Comparison of ENCODE assay signal across 8 mouse cellular contexts in the genomic region with DNA sequence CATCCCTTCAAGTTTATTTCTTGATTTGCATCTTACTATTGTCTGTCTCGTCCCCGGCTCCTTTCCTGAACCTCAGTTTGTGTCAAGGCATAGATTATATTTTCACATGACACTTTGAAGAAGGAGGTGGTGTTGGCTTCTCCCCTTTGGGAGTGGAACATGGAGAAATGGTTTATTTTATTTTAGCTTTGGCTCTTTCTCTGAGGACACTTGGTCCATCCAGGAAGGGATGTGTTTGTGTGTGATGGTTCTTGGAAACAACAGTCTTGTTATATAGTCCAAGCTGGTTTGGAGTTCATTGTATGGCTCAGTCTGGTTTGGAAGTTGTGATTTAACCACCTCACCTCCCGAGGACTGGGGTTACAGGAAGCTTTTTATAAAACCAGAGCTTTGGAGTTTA. TPM values are rescaled to one million over a fixed set of nuclear protein-coding genes. Genes with fewer than 3 reads are reported as not detected.
A peak's percentile ranks its signal among the peaks of the same experiment; 100 is the strongest.
DNase-seq lines count a peak whose midpoint lies in the region; ATAC-seq and TF ChIP-seq lines count a peak whose summit lies in the region.

No protein-coding gene starts in this region.

- peak overlapping the region; percentile 91 for H3K9ac ChIP-seq in heart, embryonic 13.5 days
- peak overlapping the region; percentile 86 for H3K9ac ChIP-seq in MEL (ENCODE audit: control insufficient read depth, low read depth, low read length, poor library complexity, severe bottlenecking)
- no peak overlapping the region for H3K9ac ChIP-seq in hindbrain, embryonic 11.5 days (ENCODE audit: low read depth, low read length)

- no peak for DNase-seq in heart, postnatal 25 days (ENCODE audit: low spot score)
- no peak for DNase-seq in MEL (ENCODE audit: low read depth, low spot score)
- DNase-seq in hindbrain, embryonic 11.5 days (ENCODE audit: low spot score): no peak
- DNase-seq in midbrain, embryonic 10.5 days (ENCODE audit: low spot score): no peak
- no peak for DNase-seq in right cerebral cortex, postnatal 10 days (ENCODE audit: low spot score in 2 of 2)
- DNase-seq in yolk sac, embryonic 10.5 days (ENCODE audit: low spot score): no peak
- no peak for DNase-seq in adrenal gland, postnatal 25 days

- H3K27ac ChIP-seq in heart, embryonic 13.5 days (replicated peaks): no peak overlapping the region
- no peak overlapping the region for H3K27ac ChIP-seq in MEL (ENCODE audit: control insufficient read depth, low read depth, low read length)
- H3K27ac ChIP-seq in hindbrain, embryonic 11.5 days (ENCODE audit: low read depth, low read length): no peak overlapping the region
- peak overlapping the region; percentile 90 for H3K27ac ChIP-seq in midbrain, embryonic 10.5 days (replicated peaks)

- peak overlapping the region; percentile 84 for H3K4me3 ChIP-seq in heart, embryonic 13.5 days
- peak overlapping the region; percentile 77 to 82 for H3K4me3 ChIP-seq in MEL (ENCODE audit: control insufficient read depth in 1 of 2, insufficient read depth in 1 of 2, low read depth in 2 of 2, low read length in 2 of 2)
- H3K4me3 ChIP-seq in hindbrain, embryonic 11.5 days (ENCODE audit: low read depth, low read length): peak overlapping the region; percentile 76
- peak overlapping the region; percentile 81 for H3K4me3 ChIP-seq in midbrain, embryonic 10.5 days

- peak overlapping the region; percentile 86 for H3K4me2 ChIP-seq in heart, embryonic 13.5 days
- H3K4me2 ChIP-seq in hindbrain, embryonic 11.5 days (replicated peaks; ENCODE audit: low read depth, low read length): peak overlapping the region; percentile 80

- 31% methylated on average over 3 of the region's 3 CpGs for WGBS in heart, embryonic 13.5 days
- WGBS in hindbrain, embryonic 11.5 days: 47% methylated on average over 3 of the region's 3 CpGs
- 43% methylated on average over 3 of the region's 3 CpGs for WGBS in midbrain, embryonic 10.5 days

- no peaks in the 10 kb centered on the region for H3K27me3 ChIP-seq in heart, embryonic 13.5 days (replicated peaks)
- H3K27me3 ChIP-seq in MEL (ENCODE audit: control insufficient read depth in 1 of 2, insufficient read depth in 2 of 2, low read length in 2 of 2): no peaks in the 10 kb centered on the region
- H3K27me3 ChIP-seq in hindbrain, embryonic 11.5 days (ENCODE audit: control insufficient read depth, insufficient read depth, low read length): no peaks in the 10 kb centered on the region
- H3K27me3 ChIP-seq in midbrain, embryonic 10.5 days (ENCODE audit: low read depth, poor library complexity, severe bottlenecking): peaks cover 24% of the 10 kb centered on the region

- TF ChIP-seq CTCF in MEL (IDR thresholded peaks at IDR 0.05 in 2 of 3, conservative IDR thresholded peaks at IDR 0.05 in 1 of 3; ENCODE audit: control insufficient read depth in 1 of 3, insufficient read depth in 1 of 3, low read depth in 2 of 3, low read length in 3 of 3, poor library complexity in 1 of 3, severe bottlenecking in 1 of 3): no peak

- intact Hi-C loops in heart, postnatal 25 days (cut with DNase I): loop anchor here (10.0 kb wide), 1 partner anchor 185 kb away; no protein-coding TSS in a partner anchor

- no peak for TF ChIP-seq RAD21 in MEL (IDR thresholded peaks at IDR 0.05; ENCODE audit: low read depth, low read length)

- TF ChIP-seq EP300 in MEL (IDR thresholded peaks at IDR 0.05; ENCODE audit: low read depth in 1 of 2, low read length in 2 of 2): no peak

- peaks cover 30% of the 10 kb centered on the region for H3K4me1 ChIP-seq in heart, embryonic 13.5 days
- peaks cover 3 to 7% of the 10 kb centered on the region in 2 experiments; a peak in 3 of 4 replicates for H3K4me1 ChIP-seq in MEL (ENCODE audit: control insufficient read depth in 1 of 2, insufficient read depth in 2 of 2, low read length in 2 of 2)
- no peaks in the 10 kb centered on the region for H3K4me1 ChIP-seq in hindbrain, embryonic 11.5 days (replicated peaks; ENCODE audit: control insufficient read depth, insufficient read depth, low read length)
- peaks cover 16% of the 10 kb centered on the region; the same call in 1 of the 2 replicates for H3K4me1 ChIP-seq in midbrain, embryonic 10.5 days

- no peak for ATAC-seq in heart, embryonic 13.5 days (ENCODE audit: extremely low read depth, insufficient number of reproducible peaks, low FRiP score, low TSS enrichment)
- ATAC-seq in hindbrain, embryonic 11.5 days (ENCODE audit: low FRiP score): no peak

- no peaks in the 10 kb centered on the region for H3K36me3 ChIP-seq in heart, embryonic 13.5 days
- H3K36me3 ChIP-seq in MEL (ENCODE audit: control insufficient read depth in 1 of 2, insufficient read depth in 2 of 2, low read length in 2 of 2): peaks cover 0 to 10% of the 10 kb centered on the region in 2 experiments; a peak in 2 of 4 replicates
- no peaks in the 10 kb centered on the region for H3K36me3 ChIP-seq in hindbrain, embryonic 11.5 days (ENCODE audit: control insufficient read depth, insufficient read depth, low read length)
- H3K36me3 ChIP-seq in midbrain, embryonic 10.5 days: no peaks in the 10 kb centered on the region

- TF ChIP-seq POLR2A in MEL (IDR thresholded peaks at IDR 0.05; ENCODE audit: control insufficient read depth in 1 of 2, insufficient read depth in 1 of 2, low read depth in 1 of 2, low read length in 2 of 2, poor library complexity in 1 of 2): no peak

- H3K79me2 ChIP-seq in MEL (ENCODE audit: control insufficient read depth, insufficient read depth, low read length, poor library complexity): no peaks in the 10 kb centered on the region; the same call in 1 of the 2 replicates

- no peaks in the 10 kb centered on the region for H3K9me3 ChIP-seq in heart, embryonic 13.5 days
- H3K9me3 ChIP-seq in MEL (replicated peaks; ENCODE audit: insufficient read depth, low read length): no peaks in the 10 kb centered on the region
- no peaks in the 10 kb centered on the region for H3K9me3 ChIP-seq in hindbrain, embryonic 11.5 days (ENCODE audit: control insufficient read depth, low read length)
- H3K9me3 ChIP-seq in midbrain, embryonic 10.5 days (replicated peaks): 0 out of 2 replicates have a peak, but pooled peaks cover 3% of the 10 kb centered on the region

TF ChIP-seq in MEL, 35 proteins besides CTCF, POLR2A, EP300 and RAD21:
- no peak for TF ChIP-seq ZMIZ1 (IDR thresholded peaks at IDR 0.05; ENCODE audit: low read depth, low read length)
- no peak for TF ChIP-seq ZKSCAN1 (IDR thresholded peaks at IDR 0.05; ENCODE audit: low read depth, low read length)
- no peak for TF ChIP-seq USF1 (IDR thresholded peaks at IDR 0.05; ENCODE audit: low read depth, low read length)
- no peak for TF ChIP-seq SMC3 (IDR thresholded peaks at IDR 0.05; ENCODE audit: low read depth, low read length)

RNA-seq across cellular contexts. Expression of a gene that starts 0.9 kb away (rescaled TPM):
- polyA plus RNA-seq in heart, embryonic 13.5 days (2015; fragmentation: Nextera tagmentation; extraction: Ambion mirVana): 9.7 and 10.2 TPM in 2 replicates
- 10 to 100 TPM; 14.8 to 16.3 TPM for total RNA-seq in heart, postnatal 25 days (2021)
- 5.4 and 6.5 TPM in 2 replicates for total RNA-seq in MEL (2012; rRNA removed)
- 1 to 10 TPM in 1 of 2 experiments, not detected in 1; 9.6 TPM for polyA plus RNA-seq in MEL (2012; ENCODE audit: insufficient read depth in 1 of 2, insufficient read length in 2 of 2, low read depth in 1 of 2, low replicate concordance in 2 of 2, missing spikeins in 1 of 2)
- 17.5 and 17.9 TPM in 2 replicates for polyA plus RNA-seq in hindbrain, embryonic 11.5 days (2014; fragmentation: Nextera tagmentation; extraction: Ambion mirVana)
- polyA plus RNA-seq in midbrain, embryonic 10.5 days (2016; fragmentation: Nextera tagmentation; extraction: Ambion mirVana): 9.9 and 14.2 TPM in 2 replicates
- 12.4 and 13.2 TPM in 2 replicates for total RNA-seq in adrenal gland, postnatal 25 days (2021)

RNA-seq across cellular contexts. Expression of a gene that starts 13.7 kb away (rescaled TPM):
- polyA plus RNA-seq in heart, embryonic 13.5 days (2015; fragmentation: Nextera tagmentation; extraction: Ambion mirVana): 14.8 and 15.5 TPM in 2 replicates
- total RNA-seq in heart, postnatal 25 days (2021): 10 to 100 TPM; 27.7 to 32.8 TPM
- 0.95 and 1.3 TPM in 2 replicates for total RNA-seq in MEL (2012; rRNA removed)
- polyA plus RNA-seq in MEL (2012; ENCODE audit: insufficient read depth in 1 of 2, insufficient read length in 2 of 2, low read depth in 1 of 2, low replicate concordance in 2 of 2, missing spikeins in 1 of 2): 1 to 10 TPM in 1 of 2 experiments, not detected in 1; 3.8 TPM
- 19.7 and 20.8 TPM in 2 replicates for polyA plus RNA-seq in hindbrain, embryonic 11.5 days (2014; fragmentation: Nextera tagmentation; extraction: Ambion mirVana)
- 27.4 and 40.4 TPM in 2 replicates for polyA plus RNA-seq in midbrain, embryonic 10.5 days (2016; fragmentation: Nextera tagmentation; extraction: Ambion mirVana)
- total RNA-seq in adrenal gland, postnatal 25 days (2021): 58.7 and 63.6 TPM in 2 replicates

RNA-seq across cellular contexts. Expression of a gene that starts 28.2 kb away (rescaled TPM):
- polyA plus RNA-seq in heart, embryonic 13.5 days (2015; fragmentation: Nextera tagmentation; extraction: Ambion mirVana): 211 and 238 TPM in 2 replicates
- 100 to 1,000 TPM; 104 to 108 TPM for total RNA-seq in heart, postnatal 25 days (2021)
- 384 and 391 TPM in 2 replicates for total RNA-seq in MEL (2012; rRNA removed)
- 100 to 1,000 TPM in 1 of 2 experiments, not detected in 1; 480 TPM for polyA plus RNA-seq in MEL (2012; ENCODE audit: insufficient read depth in 1 of 2, insufficient read length in 2 of 2, low read depth in 1 of 2, low replicate concordance in 2 of 2, missing spikeins in 1 of 2)
- polyA plus RNA-seq in hindbrain, embryonic 11.5 days (2014; fragmentation: Nextera tagmentation; extraction: Ambion mirVana): 345 and 353 TPM in 2 replicates
- polyA plus RNA-seq in midbrain, embryonic 10.5 days (2016; fragmentation: Nextera tagmentation; extraction: Ambion mirVana): 419 and 471 TPM in 2 replicates
- total RNA-seq in adrenal gland, postnatal 25 days (2021): 227 and 270 TPM in 2 replicates

RNA-seq across cellular contexts. Expression of a gene that starts 34.1 kb away (rescaled TPM):
- 12.7 and 13.8 TPM in 2 replicates for polyA plus RNA-seq in heart, embryonic 13.5 days (2015; fragmentation: Nextera tagmentation; extraction: Ambion mirVana)
- total RNA-seq in heart, postnatal 25 days (2021): 10 to 100 TPM; 21.8 to 25.1 TPM
- 22.3 TPM in 2 replicates for total RNA-seq in MEL (2012; rRNA removed)
- polyA plus RNA-seq in MEL (2012; ENCODE audit: insufficient read depth in 1 of 2, insufficient read length in 2 of 2, low read depth in 1 of 2, low replicate concordance in 2 of 2, missing spikeins in 1 of 2): 10 to 100 TPM in 1 of 2 experiments, not detected in 1; 36.1 TPM
- polyA plus RNA-seq in hindbrain, embryonic 11.5 days (2014; fragmentation: Nextera tagmentation; extraction: Ambion mirVana): 15.6 and 16.0 TPM in 2 replicates
- polyA plus RNA-seq in midbrain, embryonic 10.5 days (2016; fragmentation: Nextera tagmentation; extraction: Ambion mirVana): 21.8 and 27.5 TPM in 2 replicates
- total RNA-seq in adrenal gland, postnatal 25 days (2021): 26.1 and 27.5 TPM in 2 replicates

RNA-seq across cellular contexts. Expression of a gene that starts 49.4 kb away (rescaled TPM):
- polyA plus RNA-seq in heart, embryonic 13.5 days (2015; fragmentation: Nextera tagmentation; extraction: Ambion mirVana): 10.8 and 11.0 TPM in 2 replicates
- total RNA-seq in heart, postnatal 25 days (2021): 1 to 10 TPM; 3.8 to 4.3 TPM
- total RNA-seq in MEL (2012; rRNA removed): 10.1 and 11.4 TPM in 2 replicates
- 10 to 100 TPM in 1 of 2 experiments, not detected in 1; 24.6 TPM for polyA plus RNA-seq in MEL (2012; ENCODE audit: insufficient read depth in 1 of 2, insufficient read length in 2 of 2, low read depth in 1 of 2, low replicate concordance in 2 of 2, missing spikeins in 1 of 2)
- 14.9 and 22.0 TPM in 2 replicates for polyA plus RNA-seq in hindbrain, embryonic 11.5 days (2014; fragmentation: Nextera tagmentation; extraction: Ambion mirVana)
- polyA plus RNA-seq in midbrain, embryonic 10.5 days (2016; fragmentation: Nextera tagmentation; extraction: Ambion mirVana): 25.0 and 27.2 TPM in 2 replicates
- 15.7 and 20.9 TPM in 2 replicates for total RNA-seq in adrenal gland, postnatal 25 days (2021)
